Mouse (Mus musculus) left cerebral cortex, postnatal 4 days (tissue): ENCODE measurements at regions not wholly inside any gene's neighbourhood (a gene's known extent, or its start where the extent isn't known, plus 50 kb on each side); places are given as distances from the start of the nearest gene placed in this dataset.

Source experiments
- DNase-seq: peaks from one replicate; pipeline ENCODE4 v3.0.0-alpha.2; 2022
- intact Hi-C: fragments of 180-260 bp; cut with DNase I; formaldehyde crosslinking; loops from one replicate; pipeline ENCODE4 v1.15.1; 2025

DNA sequence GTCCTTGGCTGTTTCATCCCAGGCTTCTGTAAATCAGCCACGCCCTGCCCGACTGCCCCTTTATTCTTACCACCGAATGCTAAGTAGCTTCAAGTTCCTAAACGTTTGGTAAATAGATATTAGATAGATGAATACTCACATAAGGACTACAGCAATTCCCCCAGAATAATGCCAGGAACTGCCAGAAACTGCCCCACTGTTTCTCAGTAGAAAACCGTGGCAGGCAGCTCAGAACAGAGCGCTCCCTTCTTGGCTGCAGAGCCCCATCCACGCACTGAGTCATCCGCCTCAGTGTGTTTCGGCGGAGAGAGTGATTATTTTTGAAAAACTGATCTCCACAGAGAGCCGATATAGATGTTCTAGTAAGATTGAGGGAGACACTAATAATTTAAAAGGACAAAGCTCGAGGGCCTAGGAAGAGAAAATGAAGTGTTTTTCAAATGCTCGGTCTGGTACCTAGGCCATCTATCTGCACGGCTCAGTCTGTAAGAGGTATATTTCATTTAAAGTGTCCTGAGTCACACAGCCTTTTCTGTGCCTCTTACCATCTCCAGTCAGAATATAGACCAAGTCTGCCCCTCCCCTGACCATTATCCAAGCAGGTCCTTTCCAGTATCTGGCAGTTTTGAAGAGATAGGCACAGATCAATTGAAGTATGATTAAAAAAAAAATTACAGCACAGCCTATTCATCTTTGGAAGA, 94.4 kb upstream of the Gm47985 start:
- intact Hi-C loops = no loop called here
- DNase-seq = no peak

- no peak for DNase-seq
- intact Hi-C loops = no loop called here
These were observed 93.7 kb upstream of the Gm47985 start for GRCm38 (mm10) chr1:151088535-151089125.

DNA sequence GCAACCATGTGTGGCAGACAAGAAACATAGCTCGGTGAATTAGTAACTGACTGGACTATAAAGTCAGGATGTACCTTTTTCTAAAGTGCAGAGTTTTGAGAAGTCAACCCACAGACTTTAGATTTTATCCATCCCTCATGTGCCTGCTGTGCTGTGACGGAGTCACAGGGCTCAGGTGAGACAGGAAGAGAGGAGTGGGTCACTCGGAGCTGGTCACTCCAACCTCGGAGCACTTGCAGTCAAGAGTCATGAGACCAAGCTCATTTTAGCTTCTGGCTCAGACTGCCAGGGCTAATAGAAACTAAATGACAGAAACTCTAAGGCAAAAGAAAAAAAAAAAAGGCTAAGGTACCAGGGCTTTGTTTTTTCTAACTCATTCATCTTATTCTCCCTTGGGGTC, 90.3 kb upstream of the Gm47985 start:
- intact Hi-C loops = no loop called here
- no peak for DNase-seq

GRCm38 (mm10) chr1:151095344-151096050, 86.8 kb upstream of the Gm47985 start:
- no peak for DNase-seq
- intact Hi-C loops = no loop called here

DNA sequence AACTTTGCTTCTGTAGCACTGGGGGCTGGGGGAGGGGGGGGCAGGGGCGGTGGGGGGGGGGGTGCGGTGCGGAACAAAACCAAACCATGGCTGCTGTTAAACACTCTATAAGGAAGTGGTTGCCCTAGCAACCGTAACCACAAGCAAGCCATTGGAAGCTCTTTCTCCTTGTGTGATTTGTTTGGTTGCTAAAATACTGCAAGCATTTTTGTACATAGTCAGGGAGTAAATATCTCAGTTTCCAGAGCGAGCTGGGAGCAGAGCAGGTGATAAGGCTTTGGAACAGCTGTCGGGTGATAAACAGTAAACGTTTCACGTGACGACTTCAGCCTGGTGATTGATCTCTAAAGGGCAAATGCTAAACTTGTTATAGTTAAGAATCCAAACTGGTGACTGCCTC, 86.3 kb upstream of the Gm47985 start:
- no peak for DNase-seq
- intact Hi-C loops = no loop called here

- intact Hi-C loops = no loop called here
- no peak for DNase-seq
These were observed 84.8 kb upstream of the Gm47985 start for GRCm38 (mm10) chr1:151097506-151097905.

GRCm38 (mm10) chr1:151098763-151099162, 83.6 kb upstream of the Gm47985 start:
- DNase-seq = no peak
- intact Hi-C loops = no loop called here

GRCm38 (mm10) chr1:151100565-151101483, 81.5 kb upstream of the Gm47985 start:
- no peak for DNase-seq
- intact Hi-C loops = no loop called here

DNA sequence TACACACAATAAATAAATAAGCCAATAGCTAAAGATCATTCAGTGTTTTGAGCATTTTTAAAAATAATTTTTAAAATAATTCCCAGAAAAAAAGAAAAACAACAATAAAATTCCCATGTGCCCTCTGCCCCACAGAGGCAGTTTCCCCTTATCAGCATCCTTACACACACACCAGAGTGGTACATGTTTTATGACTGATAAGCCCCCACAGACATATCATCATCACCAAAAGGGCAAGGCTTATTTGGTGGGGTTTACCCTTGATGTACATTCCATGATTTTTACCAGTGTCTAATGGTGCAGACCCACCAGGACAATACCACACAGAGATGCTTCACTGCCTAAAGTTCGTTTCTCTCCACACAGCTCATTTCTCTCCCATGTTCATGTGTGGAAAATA, 80.8 kb upstream of the Gm47985 start:
- no peak for DNase-seq
- intact Hi-C loops = no loop called here

GRCm38 (mm10) chr1:151102061-151102460, 80.3 kb upstream of the Gm47985 start:
- intact Hi-C loops = no loop called here
- DNase-seq = no peak

DNA sequence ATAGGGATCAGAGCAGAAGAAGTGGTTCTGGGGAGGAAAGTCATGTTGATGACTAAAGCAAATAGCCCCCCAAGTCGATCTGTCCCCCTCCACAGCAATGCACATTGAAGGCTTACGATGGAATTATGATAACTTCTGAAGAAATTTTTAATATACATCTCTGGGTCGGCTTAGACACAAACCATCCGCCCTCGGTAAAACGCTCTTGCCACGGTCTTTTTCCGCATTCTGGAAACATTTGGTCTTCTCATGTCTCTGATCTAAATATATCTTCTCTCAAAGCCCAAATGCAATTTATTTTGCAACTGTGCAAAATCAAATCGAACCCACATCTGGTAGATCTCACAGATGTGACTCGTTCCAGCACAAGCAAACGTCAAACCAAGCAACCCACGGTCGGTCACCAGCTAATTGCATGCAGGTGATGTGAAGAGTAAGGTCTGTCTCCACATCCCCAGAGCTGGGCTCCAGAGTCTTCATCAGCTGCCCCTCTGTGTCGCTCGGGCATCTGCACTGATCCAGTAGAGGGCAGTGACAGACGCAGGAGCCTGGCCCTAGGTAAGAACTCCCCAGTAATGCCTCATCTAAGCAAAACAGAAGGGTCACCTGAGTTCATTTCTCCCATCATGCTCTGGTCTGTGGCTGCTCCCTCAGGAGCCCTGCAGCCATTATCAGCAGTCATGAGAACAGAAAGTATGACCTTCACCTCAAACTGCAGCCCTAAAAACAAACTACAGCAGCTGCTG, 79.5 kb upstream of the Gm47985 start:
- intact Hi-C loops = no loop called here
- DNase-seq = no peak

DNA sequence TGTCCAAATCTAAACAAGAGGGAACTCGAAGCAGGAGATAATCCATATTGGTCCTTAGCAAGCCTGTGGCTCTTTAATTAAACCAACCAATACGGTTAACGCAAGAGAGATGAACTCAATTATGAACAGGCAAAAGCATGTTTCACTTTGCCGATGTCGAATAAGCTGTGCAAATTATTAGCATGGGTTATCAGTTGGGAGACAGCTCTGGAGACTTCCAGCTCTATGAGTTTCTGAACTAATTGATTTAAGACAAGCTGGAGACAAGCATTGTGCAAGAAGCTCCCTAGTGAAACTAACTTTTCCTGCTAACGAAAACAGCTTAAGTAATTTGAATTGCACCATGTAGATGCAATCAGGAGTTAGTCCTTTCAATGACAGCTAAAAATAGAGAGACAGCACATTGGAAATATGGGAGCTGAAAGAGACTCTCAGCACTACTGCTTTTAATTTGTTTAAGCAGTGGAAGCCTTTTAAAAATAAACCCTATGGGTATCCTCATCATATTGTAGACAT, 78.8 kb upstream of the Gm47985 start:
- intact Hi-C loops = no loop called here
- DNase-seq = no peak

- no peak for DNase-seq
- intact Hi-C loops = no loop called here
These were observed 78.0 kb upstream of the Gm47985 start for GRCm38 (mm10) chr1:151104346-151104745.

DNA sequence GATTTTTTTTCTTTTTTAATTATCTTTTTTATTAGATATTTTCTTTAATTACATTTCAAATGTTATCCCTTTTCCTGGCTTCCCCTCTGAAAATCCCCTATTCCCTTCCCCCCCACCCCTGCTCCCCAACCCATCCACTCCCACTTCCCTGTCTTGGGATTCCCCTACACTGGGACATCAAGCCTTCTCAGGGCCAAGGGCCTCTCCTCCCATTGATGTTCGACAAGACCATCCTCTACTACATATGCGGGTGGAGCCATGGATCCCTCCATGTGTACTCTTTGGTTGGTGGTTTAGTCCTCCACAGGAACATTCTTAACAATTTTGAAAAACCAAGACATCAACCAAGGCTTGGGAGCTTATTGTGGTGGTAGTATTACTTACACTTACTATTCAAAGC, 77.5 kb upstream of the Gm47985 start:
- DNase-seq = no peak
- intact Hi-C loops = no loop called here

GRCm38 (mm10) chr1:151105251-151105650, 77.1 kb upstream of the Gm47985 start:
- intact Hi-C loops = no loop called here
- no peak for DNase-seq

- no peak for DNase-seq
- intact Hi-C loops = no loop called here
These were observed 74.9 kb upstream of the Gm47985 start for GRCm38 (mm10) chr1:151107401-151107800.

- no peak for DNase-seq
These were observed 73.0 kb upstream of the Gm47985 start for GRCm38 (mm10) chr1:151109333-151109732.

DNA sequence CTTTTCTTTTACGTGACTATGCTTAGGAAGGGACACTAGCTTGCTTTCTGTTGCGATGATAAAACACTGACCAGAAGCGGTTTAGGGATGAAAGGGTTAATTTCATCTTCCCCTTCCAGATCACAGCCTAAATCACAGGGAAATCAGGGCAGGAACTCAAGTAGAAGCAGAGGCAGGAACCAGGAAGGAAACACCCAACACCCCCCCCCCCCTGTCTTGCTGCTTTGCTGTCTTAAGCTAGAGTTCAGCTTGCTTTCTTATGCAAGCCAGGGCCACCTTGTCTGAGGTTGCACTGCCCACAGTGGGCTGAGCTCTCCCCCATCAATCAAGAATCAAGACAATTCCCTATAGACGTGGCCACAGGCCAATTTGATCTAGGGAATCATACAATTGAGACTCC, 71.9 kb upstream of the Gm47985 start:
- intact Hi-C loops = no loop called here
- no peak for DNase-seq

More at GRCm38 (mm10) chr1:151109333-151109732, 73.0 kb upstream of the Gm47985 start:
- intact Hi-C loops = no loop called here

GRCm38 (mm10) chr1:151111683-151112082, 70.7 kb upstream of the Gm47985 start:
- no peak for DNase-seq
- intact Hi-C loops = no loop called here

DNA sequence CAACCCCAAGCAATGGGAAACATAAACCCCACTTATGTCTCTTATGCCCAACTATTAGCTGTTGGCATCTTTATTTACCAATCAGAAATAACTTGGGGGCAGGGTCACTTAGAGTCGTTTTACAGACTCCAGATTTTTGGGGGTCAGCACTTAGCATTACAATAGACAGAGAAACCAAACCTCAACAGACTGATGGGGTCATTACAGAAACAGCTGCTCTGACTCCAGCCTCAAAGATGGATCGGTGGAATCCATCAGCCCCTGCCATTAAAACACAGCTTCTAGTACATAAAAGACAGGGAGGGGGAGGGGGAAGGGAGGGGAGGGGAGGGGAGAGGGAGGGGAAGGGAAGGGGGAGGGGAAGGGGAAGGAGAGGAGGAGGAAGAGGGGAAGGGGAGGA, 69.9 kb upstream of the Gm47985 start:
- intact Hi-C loops = no loop called here

More for the DNA sequence above, 69.9 kb upstream of the Gm47985 start:
- DNase-seq = no peak
